Mouse (Mus musculus): ENCODE results near the gene Krtdap.

GRCm38 (mm10) chr7:30782658-30783057 is 5.0 kb upstream of the Krtdap start:
- TF ChIP-seq MAFK (IDR thresholded peaks at IDR 0.05; ENCODE audit: insufficient read depth, low read depth, low read length) (no peak), ZC3H11A (IDR thresholded peaks at IDR 0.05; ENCODE audit: borderline replicate concordance, low read depth, low read length) (no peak), HCFC1 (IDR thresholded peaks at IDR 0.05; ENCODE audit: borderline replicate concordance, insufficient read depth, low read length) (no peak), ZNF384 (IDR thresholded peaks at IDR 0.05; ENCODE audit: low read depth, low read length) (no peak)
